In the genomic region with DNA sequence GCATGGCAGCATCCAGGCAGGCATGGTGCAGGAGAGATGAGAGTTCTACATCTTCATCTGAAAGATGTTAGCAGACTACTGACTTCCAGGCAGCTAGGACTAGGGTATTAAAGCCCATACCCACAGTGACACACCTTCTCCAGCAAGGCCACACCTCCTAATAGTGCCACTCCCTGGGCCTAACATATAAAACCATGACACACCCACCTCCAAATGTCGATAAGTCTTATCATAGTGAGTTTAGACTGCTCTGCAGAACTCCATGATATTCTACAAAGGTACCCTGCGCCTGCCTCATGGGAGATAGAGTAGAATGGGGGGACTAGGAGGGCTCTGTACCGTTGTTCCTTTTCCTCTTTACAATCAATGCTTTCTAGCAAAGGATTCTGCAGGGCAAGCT, we compare ENCODE assay signal across 19 mouse cellular contexts. TPM values are rescaled to one million over a fixed set of nuclear protein-coding genes. Genes with fewer than 3 reads are reported as not detected.
DNase-seq lines count a peak whose midpoint lies in the region; ATAC-seq and TF ChIP-seq lines count a peak whose summit lies in the region.
"Had no signal": no experiment of that assay in that cellular context is flagged by ENCODE, and none has a peak within 500 bp of the region (broad histone marks: within the 10 kb centered on the region; RNA-seq: fewer than 3 reads in every experiment).

No protein-coding gene starts in this region.

- H3K27me3 ChIP-seq in midbrain, embryonic 11.5 days (ENCODE audit: control insufficient read depth, insufficient read depth, low read length), result no peaks in the 10 kb centered on the region
- H3K27me3 ChIP-seq in midbrain, embryonic 13.5 days, result no peaks in the 10 kb centered on the region
- H3K27me3 ChIP-seq in liver, embryonic 14.5 days (ENCODE audit: control insufficient read depth, insufficient read depth, low read length), result no peaks in the 10 kb centered on the region
- no peaks in the 10 kb centered on the region for H3K27me3 ChIP-seq in stomach, embryonic 16.5 days (ENCODE audit: control insufficient read depth, insufficient read depth, low read length)
- H3K27me3 ChIP-seq: CH12.LX; forebrain, embryonic 15.5 days; heart, embryonic 15.5 days; midbrain, embryonic 12.5 days; neural tube, embryonic 15.5 days had no signal

- H3K9ac ChIP-seq in midbrain, embryonic 11.5 days (ENCODE audit: low read length), result no peak overlapping the region
- no peak overlapping the region for H3K9ac ChIP-seq in midbrain, embryonic 13.5 days (replicated peaks)
- no peak overlapping the region for H3K9ac ChIP-seq in liver, embryonic 14.5 days (replicated peaks)
- no peak overlapping the region for H3K9ac ChIP-seq in stomach, embryonic 16.5 days (ENCODE audit: low read length)
- H3K9ac ChIP-seq: forebrain, embryonic 15.5 days; heart, embryonic 15.5 days; midbrain, embryonic 12.5 days; neural tube, embryonic 15.5 days had no signal

- H3K4me2 ChIP-seq in midbrain, embryonic 11.5 days, result no peak overlapping the region
- no peak overlapping the region for H3K4me2 ChIP-seq in midbrain, embryonic 13.5 days (replicated peaks)
- peak overlapping the region; percentile 60 for H3K4me2 ChIP-seq in liver, embryonic 14.5 days (ENCODE audit: low read depth)
- H3K4me2 ChIP-seq in stomach, embryonic 16.5 days (ENCODE audit: low read depth, low read length), result no peak overlapping the region
- H3K4me2 ChIP-seq: forebrain, embryonic 15.5 days; heart, embryonic 15.5 days; midbrain, embryonic 12.5 days; neural tube, embryonic 15.5 days had no signal

- DNase-seq in midbrain, embryonic 11.5 days (ENCODE audit: low spot score, missing footprints), result peak; percentile 69
- DNase-seq in liver, embryonic 14.5 days (ENCODE audit: low read depth in 3 of 3, low spot score in 3 of 3), result peak; percentile 58 to 74 (median 69)
- no peak for DNase-seq in urinary bladder, postnatal 10 days (ENCODE audit: low spot score)
- no peak for DNase-seq in adrenal gland, adult 18-20 months (ENCODE audit: low spot score in 2 of 2)
- no peak for DNase-seq in urinary bladder, postnatal 4 days (ENCODE audit: low spot score in 2 of 2)
- DNase-seq: adrenal gland, postnatal 25 days; cerebellum, postnatal 10 days; embryo, embryonic 11 days; heart, adult 11 months; layer of hippocampus, postnatal 36 days; thymus, postnatal 25 days had no signal

- TF ChIP-seq EP300 in liver, embryonic 14.5 days (IDR thresholded peaks at IDR 0.05; ENCODE audit: low read depth), result peak; percentile 70

- no peak for TF ChIP-seq CTCF in liver, embryonic 14.5 days (IDR thresholded peaks at IDR 0.05; ENCODE audit: low read depth)

- H3K36me3 ChIP-seq in midbrain, embryonic 11.5 days (ENCODE audit: control insufficient read depth, insufficient read depth, low read length), result no peaks in the 10 kb centered on the region
- no peaks in the 10 kb centered on the region for H3K36me3 ChIP-seq in midbrain, embryonic 13.5 days
- H3K36me3 ChIP-seq in liver, embryonic 14.5 days (replicated peaks; ENCODE audit: control insufficient read depth, insufficient read depth, low read depth), result no peaks in the 10 kb centered on the region
- no peaks in the 10 kb centered on the region for H3K36me3 ChIP-seq in stomach, embryonic 16.5 days (ENCODE audit: control insufficient read depth, insufficient read depth, low read length)
- H3K36me3 ChIP-seq: forebrain, embryonic 15.5 days; heart, embryonic 15.5 days; midbrain, embryonic 12.5 days; neural tube, embryonic 15.5 days had no signal

- 93% methylated on average over 3 of the region's 3 CpGs for WGBS in midbrain, embryonic 11.5 days
- 89% methylated on average over 3 of the region's 3 CpGs for WGBS in midbrain, embryonic 13.5 days
- WGBS in liver, embryonic 14.5 days (ENCODE audit: insufficient replicate concordance), result 6% methylated on average over 3 of the region's 3 CpGs
- 74% methylated on average over 3 of the region's 3 CpGs for WGBS in stomach, embryonic 16.5 days

- H3K4me3 ChIP-seq in midbrain, embryonic 11.5 days (ENCODE audit: low read depth, low read length), result no peak overlapping the region
- H3K4me3 ChIP-seq in midbrain, embryonic 13.5 days (replicated peaks), result no peak overlapping the region
- peak overlapping the region in 1 of 2 experiments; percentile 5; a peak in 1 of 4 replicates for H3K4me3 ChIP-seq in liver, embryonic 14.5 days (ENCODE audit: insufficient read depth in 1 of 2, low read depth in 2 of 2, low read length in 2 of 2)
- H3K4me3 ChIP-seq in stomach, embryonic 16.5 days (replicated peaks; ENCODE audit: low read length), result no peak overlapping the region
- H3K4me3 ChIP-seq: forebrain, embryonic 15.5 days; heart, embryonic 15.5 days; midbrain, embryonic 12.5 days; neural tube, embryonic 15.5 days had no signal

- H3K4me1 ChIP-seq in midbrain, embryonic 11.5 days (ENCODE audit: control insufficient read depth, insufficient read depth, low read length), result no peaks in the 10 kb centered on the region
- H3K4me1 ChIP-seq in midbrain, embryonic 13.5 days (replicated peaks), result peaks cover 7% of the 10 kb centered on the region; the same call in 1 of the 2 replicates
- peaks cover 33 to 39% of the 10 kb centered on the region in 2 experiments for H3K4me1 ChIP-seq in liver, embryonic 14.5 days (replicated peaks; ENCODE audit: control insufficient read depth in 2 of 2, insufficient read depth in 2 of 2, low read length in 1 of 2)
- peaks cover 14% of the 10 kb centered on the region; the same call in 1 of the 2 replicates for H3K4me1 ChIP-seq in stomach, embryonic 16.5 days (ENCODE audit: control insufficient read depth, insufficient read depth, low read length)
- H3K4me1 ChIP-seq: forebrain, embryonic 15.5 days; midbrain, embryonic 12.5 days had no signal

- no peak overlapping the region for H3K27ac ChIP-seq in midbrain, embryonic 11.5 days (ENCODE audit: low read depth, low read length)
- H3K27ac ChIP-seq in midbrain, embryonic 13.5 days, result no peak overlapping the region
- H3K27ac ChIP-seq in liver, embryonic 14.5 days, result peak overlapping the region; percentile 67
- H3K27ac ChIP-seq in stomach, embryonic 16.5 days (ENCODE audit: low read length), result no peak overlapping the region
- H3K27ac ChIP-seq: forebrain, embryonic 15.5 days; heart, embryonic 15.5 days; midbrain, embryonic 12.5 days; neural tube, embryonic 15.5 days had no signal

- no peak for ATAC-seq in midbrain, embryonic 11.5 days (ENCODE audit: low FRiP score)
- ATAC-seq in midbrain, embryonic 13.5 days, result no peak
- ATAC-seq in erythroid progenitor cell, adult 5-6 weeks (replicated peaks; ENCODE audit: low FRiP score, poor library complexity, severe bottlenecking), result peak; percentile 84
- ATAC-seq in liver, embryonic 14.5 days (ENCODE audit: insufficient read depth), result peak; percentile 90
- peak; percentile 78 for ATAC-seq in stomach, embryonic 16.5 days (ENCODE audit: insufficient read depth, low FRiP score)
- ATAC-seq: forebrain, embryonic 15.5 days had no signal

- H3K9me3 ChIP-seq in midbrain, embryonic 11.5 days (ENCODE audit: control insufficient read depth, low read length), result no peaks in the 10 kb centered on the region
- H3K9me3 ChIP-seq in midbrain, embryonic 13.5 days, result no peaks in the 10 kb centered on the region
- no peaks in the 10 kb centered on the region for H3K9me3 ChIP-seq in liver, embryonic 14.5 days (ENCODE audit: control insufficient read depth, low read length)
- H3K9me3 ChIP-seq in stomach, embryonic 16.5 days (replicated peaks; ENCODE audit: control insufficient read depth, low read length), result no peaks in the 10 kb centered on the region
- H3K9me3 ChIP-seq: forebrain, embryonic 15.5 days; heart, embryonic 15.5 days; midbrain, embryonic 12.5 days; neural tube, embryonic 15.5 days had no signal

RNA-seq across cellular contexts. Expression of gene Arid2, which starts 55.6 kb away (rescaled TPM):
- 34.8 and 35.5 TPM in 2 replicates for polyA plus RNA-seq in midbrain, embryonic 11.5 days (2014; fragmentation: Nextera tagmentation; extraction: Ambion mirVana)
- polyA plus RNA-seq in midbrain, embryonic 13.5 days (2015; fragmentation: Nextera tagmentation; extraction: Ambion mirVana), result 29.3 and 29.6 TPM in 2 replicates
- 81.3 and 89.0 TPM in 2 replicates for total RNA-seq in erythroid progenitor cell, adult 5-6 weeks (2015; ENCODE audit: low replicate concordance)
- 78.7 and 94.4 TPM in 2 replicates for total RNA-seq in erythroid progenitor cell, adult 5-6 weeks (2017; ENCODE audit: low replicate concordance)
- polyA plus RNA-seq in liver, embryonic 14.5 days (2012; rRNA removed), result 7.9 and 8.5 TPM in 2 replicates
- 8.1 and 10.2 TPM in 2 replicates for polyA plus RNA-seq in liver, embryonic 14.5 days (2014; fragmentation: Nextera tagmentation; extraction: Ambion mirVana)
- polyA plus RNA-seq in stomach, embryonic 16.5 days (2015; fragmentation: Nextera tagmentation; extraction: Ambion mirVana), result 17.1 and 19.7 TPM in 2 replicates
- 10 to 100 TPM; 23.2 to 35.6 TPM for total RNA-seq in adrenal gland, adult 18-20 months (2021)

Comparison
In these comparisons a context has a peak if more than half of its experiments do, and no peak if none do; other contexts are left out.
1. ATAC-seq: peak in erythroid progenitor cell, adult 5-6 weeks (single experiment), liver, embryonic 14.5 days (single experiment) and stomach, embryonic 16.5 days (single experiment); none in midbrain, embryonic 11.5 days (single experiment) and midbrain, embryonic 13.5 days (single experiment).
2. DNase-seq: peak in midbrain, embryonic 11.5 days (single experiment) and liver, embryonic 14.5 days (3 of 3); none in urinary bladder, postnatal 10 days (single experiment), adrenal gland, adult 18-20 months (0 of 2) and urinary bladder, postnatal 4 days (0 of 2).